Mouse (Mus musculus) megakaryocyte, adult 5-6 weeks (primary cell): ENCODE measurements around the gene Olfr584. TPM values are rescaled to one million over a fixed set of nuclear protein-coding genes. Genes with fewer than 3 reads are reported as not detected.

Experiments used
- ATAC-seq: 2 replicates; pipeline ENCODE4 v1.8.0; 2016; ENCODE audit warnings: mild to moderate bottlenecking, inconsistent platforms; ENCODE audit not compliant: poor library complexity, severe bottlenecking
- total RNA-seq, 2 experiments: library from RNA; stranded (forward) in 1 of 2; stranded (reverse) in 1 of 2; fragments of 153-499, 151-499 nt in 1 of 2; fragments of 221-1000, 200-1000 nt in 1 of 2; gene quantifications; 2 replicates each; pipeline versions ENCODE4 v1.2.3 to v1.2.4; 2015 to 2017

Gene Olfr584
- total RNA-seq (2015) (not detected in 2 replicates), total RNA-seq (2017) (not detected in 2 replicates)

DNA sequence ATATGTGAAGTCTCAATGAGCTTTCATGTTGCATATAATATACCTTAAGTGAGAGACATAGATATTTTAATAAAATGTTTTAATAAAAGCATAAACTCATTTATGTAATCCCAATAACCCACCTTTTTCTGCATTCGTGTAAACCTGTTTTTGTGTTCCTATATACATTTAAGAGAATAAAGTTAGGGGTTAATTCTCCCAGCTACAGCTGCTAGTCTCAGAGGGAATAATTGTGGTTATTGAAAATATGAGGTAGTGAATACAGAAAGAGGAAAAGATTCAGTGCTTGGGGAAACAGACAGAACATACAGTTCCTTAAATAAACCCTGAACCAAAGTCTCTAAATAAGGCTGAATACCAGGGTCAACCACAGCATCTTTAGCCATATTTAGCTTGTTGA, at the start of gene Olfr584:
TSS of gene Olfr584 (plus strand) at position 301 of the 400 bp plus-strand sequence.
- ATAC-seq = no peak

DNA sequence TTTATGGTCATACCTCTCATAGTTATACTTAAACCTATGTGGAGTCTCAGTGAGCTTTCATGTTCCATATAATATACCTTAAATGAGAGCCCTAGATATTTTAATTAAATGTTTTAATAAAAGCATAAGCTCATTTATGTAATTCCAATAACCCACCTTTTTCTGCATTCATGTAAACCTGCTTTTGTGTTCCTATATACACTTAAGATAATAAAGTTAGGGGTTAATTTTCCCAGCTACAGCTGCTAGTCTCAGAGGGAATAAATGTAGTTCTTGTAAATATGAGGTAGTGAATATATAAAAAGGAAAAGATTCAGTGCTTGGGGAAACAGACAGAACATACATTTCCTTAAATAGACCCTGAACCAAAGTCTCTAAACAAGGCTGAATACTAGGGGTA, 44.0 kb upstream of the Olfr584 start, which contains the start of gene Olfr582:
TSS of gene Olfr582 (plus strand) at position 301 of the 400 bp plus-strand sequence.
- ATAC-seq = no peak

DNA sequence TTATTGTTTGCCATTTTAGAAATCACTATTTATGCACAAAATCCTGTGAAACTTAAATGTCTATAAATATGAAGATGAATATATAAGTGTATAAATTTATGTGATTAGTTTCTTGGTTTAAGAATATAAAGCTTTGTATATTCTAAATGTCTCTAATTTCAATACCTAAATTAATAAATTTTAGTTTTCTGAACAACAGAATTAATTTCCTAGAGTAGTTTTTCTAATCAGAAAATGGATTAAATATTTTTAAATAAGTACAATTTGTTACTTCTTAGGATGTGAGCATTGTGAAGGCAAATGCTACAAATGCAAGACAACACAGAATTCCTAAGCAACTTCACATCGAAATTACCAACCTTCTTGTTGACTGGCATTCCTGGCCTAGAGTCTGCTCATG, 30.7 kb upstream of the Olfr584 start, which contains the start of gene Olfr583:
TSS of gene Olfr583 (plus strand) at position 301 of the 400 bp plus-strand sequence.
- no peak for ATAC-seq

DNA sequence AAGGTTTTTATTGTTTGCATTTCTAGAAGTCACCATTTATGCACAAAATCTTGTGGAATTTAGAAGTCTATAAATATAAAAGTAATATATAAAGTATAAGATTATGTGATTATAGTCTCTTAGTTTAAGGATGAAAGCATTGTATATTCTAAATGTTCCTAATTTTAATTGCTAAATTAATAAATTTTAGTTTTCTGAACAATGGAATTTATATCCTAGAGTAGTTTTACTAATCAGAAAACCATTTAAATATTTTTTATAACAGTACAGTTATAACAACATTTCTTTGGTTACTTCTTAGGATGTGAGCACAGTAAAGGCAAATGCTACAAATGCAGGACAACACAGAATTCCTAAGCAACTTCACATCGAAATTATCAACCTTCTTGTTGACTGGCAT, 15.7 kb downstream of the Olfr584 start, which contains the start of gene Olfr585:
TSS of gene Olfr585 (plus strand) at position 301 of the 400 bp plus-strand sequence.
- ATAC-seq = no peak

DNA sequence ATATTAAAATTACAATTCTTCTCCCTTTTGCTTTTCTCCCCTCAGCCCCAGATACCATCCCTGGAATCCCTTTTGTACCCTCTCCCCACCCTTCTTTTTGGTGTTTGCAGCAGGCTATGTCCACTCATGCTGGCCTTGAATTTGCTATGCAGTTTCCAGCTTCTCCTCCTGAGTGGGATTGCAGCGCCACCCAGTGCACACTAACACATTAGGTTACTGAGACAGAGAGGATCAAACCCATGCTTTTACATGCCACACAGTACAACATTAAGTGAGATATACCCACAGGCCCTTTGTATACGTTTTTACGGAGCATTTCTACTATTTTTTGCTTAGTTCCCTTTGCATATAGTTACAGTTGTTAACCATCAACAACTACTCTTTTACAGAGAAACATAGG, 37.7 kb downstream of the Olfr584 start:
- ATAC-seq = no peak

DNA sequence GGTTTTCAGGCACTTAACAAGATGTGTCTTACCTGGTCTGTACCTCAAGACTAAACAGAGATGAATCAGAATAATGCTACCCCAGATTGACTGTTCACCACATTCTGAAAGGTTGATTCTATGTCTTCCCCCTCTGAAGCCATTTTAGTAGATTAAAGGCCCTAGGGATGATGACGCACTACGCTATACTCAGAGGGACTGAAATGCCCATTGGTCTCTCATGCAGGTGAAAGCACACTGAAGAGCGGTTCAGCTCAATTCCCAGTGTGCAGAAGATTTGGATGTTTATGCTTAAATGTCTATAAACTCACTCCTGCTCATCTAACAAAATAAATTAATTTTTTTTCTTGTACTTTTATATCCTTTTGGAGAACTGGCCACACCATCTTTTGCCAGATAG, 43.9 kb downstream of the Olfr584 start, which contains the start of gene Olfr586:
TSS of gene Olfr586 (minus strand) at position 101 of the 400 bp plus-strand sequence.
- ATAC-seq = no peak

Other genes starting within 250 kb of the Olfr584 start
- gene Olfr566, start 223.1 kb upstream of the Olfr584 start, total RNA-seq (2015) = not detected in 2 replicates
- not detected in 2 replicates for gene Olfr566, start 223.1 kb upstream of the Olfr584 start, total RNA-seq (2017)
- gene Olfr568, start 204.8 kb upstream of the Olfr584 start, total RNA-seq (2015) = not detected in 2 replicates
- not detected in 2 replicates for gene Olfr568, start 204.8 kb upstream of the Olfr584 start, total RNA-seq (2017)
- not detected in 2 replicates for gene Olfr569, start 191.0 kb upstream of the Olfr584 start, total RNA-seq (2015)
- not detected in 2 replicates for gene Olfr569, start 191.0 kb upstream of the Olfr584 start, total RNA-seq (2017)
- gene Olfr570, start 187.3 kb upstream of the Olfr584 start, total RNA-seq (2015) = not detected in 2 replicates
- gene Olfr570, start 187.3 kb upstream of the Olfr584 start, total RNA-seq (2017) = not detected in 2 replicates
- not detected in 2 replicates for gene Olfr571, start 164.3 kb upstream of the Olfr584 start, total RNA-seq (2015)
- not detected in 2 replicates for gene Olfr571, start 164.3 kb upstream of the Olfr584 start, total RNA-seq (2017)
- not detected in 2 replicates for gene Olfr572, start 157.5 kb upstream of the Olfr584 start, total RNA-seq (2015)
- gene Olfr572, start 157.5 kb upstream of the Olfr584 start, total RNA-seq (2017) = not detected in 2 replicates
- gene Olfr573-ps1, start 139.3 kb upstream of the Olfr584 start, total RNA-seq (2015) = not detected in 2 replicates
- not detected in 2 replicates for gene Olfr573-ps1, start 139.3 kb upstream of the Olfr584 start, total RNA-seq (2017)
- gene Olfr574, start 133.4 kb upstream of the Olfr584 start, total RNA-seq (2015) = not detected in 2 replicates
- not detected in 2 replicates for gene Olfr574, start 133.4 kb upstream of the Olfr584 start, total RNA-seq (2017)
- gene Olfr575, start 123.1 kb upstream of the Olfr584 start, total RNA-seq (2015) = not detected in 2 replicates
- gene Olfr575, start 123.1 kb upstream of the Olfr584 start, total RNA-seq (2017) = not detected in 2 replicates
- gene Olfr576, start 119.2 kb upstream of the Olfr584 start, total RNA-seq (2015) = not detected in 2 replicates
- not detected in 2 replicates for gene Olfr576, start 119.2 kb upstream of the Olfr584 start, total RNA-seq (2017)
- gene Olfr577, start 105.9 kb upstream of the Olfr584 start, total RNA-seq (2015) = not detected in 2 replicates
- not detected in 2 replicates for gene Olfr577, start 105.9 kb upstream of the Olfr584 start, total RNA-seq (2017)
- not detected in 2 replicates for gene Olfr578, start 92.6 kb upstream of the Olfr584 start, total RNA-seq (2015)
- not detected in 2 replicates for gene Olfr578, start 92.6 kb upstream of the Olfr584 start, total RNA-seq (2017)
- gene Olfr582, start 43.9 kb upstream of the Olfr584 start, total RNA-seq (2015) = not detected in 2 replicates
- not detected in 2 replicates for gene Olfr582, start 43.9 kb upstream of the Olfr584 start, total RNA-seq (2017)
- gene Olfr583, start 30.6 kb upstream of the Olfr584 start, total RNA-seq (2015) = not detected in 2 replicates
- gene Olfr583, start 30.6 kb upstream of the Olfr584 start, total RNA-seq (2017) = not detected in 2 replicates
- not detected in 2 replicates for gene Olfr585, start 15.8 kb downstream of the Olfr584 start, total RNA-seq (2015)
- gene Olfr585, start 15.8 kb downstream of the Olfr584 start, total RNA-seq (2017) = not detected in 2 replicates
- gene Olfr586, start 43.8 kb downstream of the Olfr584 start, total RNA-seq (2015) = not detected in 2 replicates
- gene Olfr586, start 43.8 kb downstream of the Olfr584 start, total RNA-seq (2017) = not detected in 2 replicates
- not detected in 2 replicates for gene Olfr588-ps1, start 59.0 kb downstream of the Olfr584 start, total RNA-seq (2015)
- gene Olfr588-ps1, start 59.0 kb downstream of the Olfr584 start, total RNA-seq (2017) = not detected in 2 replicates
- not detected in 2 replicates for gene Olfr589, start 74.5 kb downstream of the Olfr584 start, total RNA-seq (2015)
- not detected in 2 replicates for gene Olfr589, start 74.5 kb downstream of the Olfr584 start, total RNA-seq (2017)
- not detected in 2 replicates for gene Olfr591, start 96.5 kb downstream of the Olfr584 start, total RNA-seq (2015)
- gene Olfr591, start 96.5 kb downstream of the Olfr584 start, total RNA-seq (2017) = not detected in 2 replicates
- gene Olfr592, start 102.9 kb downstream of the Olfr584 start, total RNA-seq (2015) = not detected in 2 replicates
- gene Olfr592, start 102.9 kb downstream of the Olfr584 start, total RNA-seq (2017) = not detected in 2 replicates
- not detected in 2 replicates for gene Olfr593, start 130.0 kb downstream of the Olfr584 start, total RNA-seq (2015)
- not detected in 2 replicates for gene Olfr593, start 130.0 kb downstream of the Olfr584 start, total RNA-seq (2017)
- not detected in 2 replicates for gene Olfr594, start 135.1 kb downstream of the Olfr584 start, total RNA-seq (2015)
- gene Olfr594, start 135.1 kb downstream of the Olfr584 start, total RNA-seq (2017) = not detected in 2 replicates
- gene Usp17ld, start 170.6 kb downstream of the Olfr584 start, total RNA-seq (2015) = not detected in 2 replicates
- not detected in 2 replicates for gene Usp17ld, start 170.6 kb downstream of the Olfr584 start, total RNA-seq (2017)
- not detected in 2 replicates for gene Olfr596, start 223.8 kb downstream of the Olfr584 start, total RNA-seq (2015)
- not detected in 2 replicates for gene Olfr596, start 223.8 kb downstream of the Olfr584 start, total RNA-seq (2017)
- not detected in 2 replicates for gene Olfr597, start 234.4 kb downstream of the Olfr584 start, total RNA-seq (2015)
- not detected in 2 replicates for gene Olfr597, start 234.4 kb downstream of the Olfr584 start, total RNA-seq (2017)
- not detected in 2 replicates for gene Olfr598, start 241.7 kb downstream of the Olfr584 start, total RNA-seq (2015)
- gene Olfr598, start 241.7 kb downstream of the Olfr584 start, total RNA-seq (2017) = not detected in 2 replicates